Mouse (Mus musculus) lung, adult 2 months (tissue): ENCODE data around the gene 9430097D07Rik.

Experiments used
- CTCF ChIP-seq: fragments of 200-500 bp; IDR thresholded peaks from 2 replicates; pipeline ENCODE4 v1.5.1; 2011; ENCODE audit warnings: mild to moderate bottlenecking, low read length, control low read depth; ENCODE audit not compliant: insufficient read depth
- POLR2A ChIP-seq: fragments of 200-500 bp; IDR thresholded peaks from 2 replicates; pipeline ENCODE4 v1.6.1; 2011; ENCODE audit warnings: low read depth, mild to moderate bottlenecking, control low read depth, low read length, borderline replicate concordance; ENCODE audit errors: extremely low read depth

DNA sequence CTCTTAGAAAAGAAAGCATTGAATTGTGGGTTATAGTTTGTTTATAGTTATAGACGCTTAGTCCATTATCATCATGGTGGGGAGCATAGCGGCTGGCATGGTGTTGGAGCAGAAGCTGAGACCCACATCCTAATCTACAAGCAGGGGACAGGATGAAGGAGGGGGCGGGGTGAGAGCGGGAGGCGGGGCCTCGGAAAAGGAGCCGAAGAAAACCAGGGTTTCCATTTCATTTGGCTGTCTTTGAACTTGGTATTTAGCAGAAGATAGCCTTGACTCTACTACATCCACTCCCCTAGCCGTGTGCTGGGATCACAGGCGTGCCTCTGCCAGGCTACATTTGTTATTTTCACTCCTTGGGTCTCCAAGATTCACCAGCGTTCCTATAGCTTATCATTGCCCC lies 29.1 kb upstream of the 9430097D07Rik start:
- TF ChIP-seq POLR2A: no peak
- TF ChIP-seq CTCF: no peak
